Mouse (Mus musculus) thymus, adult 2 months (tissue): ENCODE results near the gene Isy1.

Source experiments
- CTCF ChIP-seq: fragments of 200-500 bp; IDR thresholded peaks from 2 replicates; pipeline ENCODE4 v1.5.1; 2012; ENCODE audit warnings: mild to moderate bottlenecking, control low read depth, low read length, moderate library complexity, borderline replicate concordance; ENCODE audit not compliant: control insufficient read depth, poor library complexity, insufficient read depth; ENCODE audit errors: extremely low read depth
- POLR2A ChIP-seq: fragments of 200-500 bp; IDR thresholded peaks from 2 replicates; pipeline ENCODE4 v1.6.1; 2012; ENCODE audit warnings: mild to moderate bottlenecking, low read length, control low read depth, moderate library complexity; ENCODE audit not compliant: control insufficient read depth, poor library complexity, insufficient read depth; ENCODE audit errors: extremely low read depth

GRCm38 (mm10) chr6:87806028-87806427 lies 32.6 kb downstream of the Isy1 start:
- TF ChIP-seq CTCF (no peak), POLR2A (no peak)
